Mouse (Mus musculus) kidney, embryonic 14.5 days (tissue): ENCODE data around the gene Rbm7. TPM values are rescaled to one million over a fixed set of nuclear protein-coding genes. Genes with fewer than 3 reads are reported as not detected.
"Not testable (repeated sequence)": the region's sequence is repeated elsewhere in the genome, so short reads cannot be mapped to it uniquely, and the experiment has no call there.

Experiments used
- ATAC-seq: fragments of 200-750 bp; cut with Nextera tagmentation; 2 replicates; pipeline ENCODE4 v1.8.0; 2017; ENCODE audit warnings: moderate number of reproducible peaks, mild to moderate bottlenecking, moderate TSS enrichment, moderate library complexity; ENCODE audit not compliant: low FRiP score, low TSS enrichment
- H3K27ac ChIP-seq: fragments of 300-500 bp; sonication (generic); 2 replicates; pipeline ENCODE4 v1.5.1; 2014; ENCODE audit warnings: low read depth, mild to moderate bottlenecking, low read length, moderate library complexity, mixed read lengths
- H3K27me3 ChIP-seq: fragments of 300-500 bp; sonication (generic); 2 replicates; pipeline ENCODE4 v1.6.1; 2014; ENCODE audit warnings: mild to moderate bottlenecking, low read length; ENCODE audit not compliant: control insufficient read depth, insufficient read depth
- H3K36me3 ChIP-seq: fragments of 300-500 bp; sonication (generic); 2 replicates; pipeline ENCODE4 v1.6.1; 2014; ENCODE audit warnings: low read length, mixed read lengths; ENCODE audit not compliant: control insufficient read depth, insufficient read depth
- H3K4me1 ChIP-seq: fragments of 300-500 bp; sonication (generic); 2 replicates; pipeline ENCODE4 v1.6.1; 2014; ENCODE audit warnings: low read length, mixed read lengths; ENCODE audit not compliant: control insufficient read depth, insufficient read depth
- H3K4me2 ChIP-seq: fragments of 300-500 bp; sonication (generic); replicated peaks from 2 replicates; pipeline ENCODE4 v1.6.1; 2014; ENCODE audit warnings: low read depth, mild to moderate bottlenecking, low read length
- H3K4me3 ChIP-seq: fragments of 300-500 bp; sonication (generic); 2 replicates; pipeline ENCODE4 v1.5.1; 2014; ENCODE audit warnings: mild to moderate bottlenecking, low read length
- H3K9ac ChIP-seq: fragments of 300-500 bp; sonication (generic); 2 replicates; pipeline ENCODE4 v1.6.1; 2014; ENCODE audit warnings: low read depth, mild to moderate bottlenecking, low read length, moderate library complexity
- H3K9me3 ChIP-seq: fragments of 300-500 bp; sonication (generic); 2 replicates; pipeline ENCODE4 v1.6.1; 2016; ENCODE audit warnings: low read length; ENCODE audit not compliant: control insufficient read depth
- WGBS: fragments of 180-500 bp; shearing (Covaris S2); extraction: QIAGEN DNeasy Blood & Tissue Kit; methylation state at CpG from one replicate; pipeline ENCODE4 v1.1.7; 2014; 5-methylcytosine and 5-hydroxymethylcytosine counted together
- polyA plus RNA-seq: library from polyadenylated mRNA; unstranded; fragments of >200 nt; fragmentation: Nextera tagmentation; extraction: Ambion mirVana; gene quantifications from 2 replicates; pipeline ENCODE4 v1.2.1, GENCODE M21; 2014

The Rbm7 gene
- polyA plus RNA-seq, 1 experiment from 2014 or later, result 129 TPM

DNA sequence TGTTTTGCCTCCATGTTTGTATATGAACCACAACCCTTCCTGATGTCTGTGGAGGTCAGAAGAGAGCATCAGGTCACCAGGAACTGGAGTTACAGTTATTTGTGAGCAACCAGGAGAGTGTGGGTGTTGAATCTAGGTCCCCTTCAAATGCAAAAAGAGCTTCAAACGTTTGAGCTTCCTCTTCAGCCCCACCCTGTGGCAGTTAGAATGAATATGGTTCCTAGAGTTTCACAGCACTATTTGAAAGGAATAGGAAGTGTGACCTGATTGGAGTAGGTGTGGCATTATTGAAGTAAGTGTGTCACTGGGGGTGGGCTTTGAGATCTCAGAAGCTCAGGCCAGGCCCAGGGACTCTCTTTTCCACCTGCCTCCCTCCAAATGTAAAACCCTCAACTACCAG is 30.5 kb upstream of the Rbm7 start:
- ATAC-seq, result no peak
- Histone ChIP-seq H3K27ac (no peak overlapping the region), H3K27me3 (no peaks in the 10 kb centered on the region), H3K4me2 (no peak overlapping the region), H3K4me1 (no peaks in the 10 kb centered on the region), H3K9me3 (no peaks in the 10 kb centered on the region), H3K36me3 (no peaks in the 10 kb centered on the region), H3K4me3 (no peak overlapping the region), H3K9ac (no peak overlapping the region)
- 8% methylated on average over 1 of the region's 1 CpGs for WGBS

DNA sequence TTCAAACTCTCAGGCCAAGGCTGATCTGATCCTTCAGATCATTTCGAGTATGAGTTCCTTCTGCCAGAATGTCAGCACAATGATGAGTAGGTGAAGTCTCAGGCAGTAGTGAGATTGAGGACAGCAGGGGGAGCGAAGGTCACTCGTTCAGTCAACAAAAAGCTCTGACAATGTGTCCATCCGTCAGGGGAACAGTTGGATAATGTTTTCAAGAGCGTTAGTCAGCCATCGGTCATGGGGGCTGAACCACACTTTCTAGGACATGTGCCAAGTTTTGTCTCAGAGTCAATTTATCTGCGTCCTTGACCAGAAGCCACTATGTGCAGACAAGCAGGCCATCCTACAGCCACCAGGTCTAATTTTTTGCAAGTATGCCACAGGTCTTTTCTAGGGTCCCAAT is 25.3 kb upstream of the Rbm7 start:
- ATAC-seq, H3K27ac ChIP-seq, H3K4me1 ChIP-seq, H3K9ac ChIP-seq, H3K27me3 ChIP-seq, H3K9me3 ChIP-seq, H3K36me3 ChIP-seq, H3K4me2 ChIP-seq, H3K4me3 ChIP-seq: not testable (repeated sequence)
- no CpG with 5 or more reads among the region's 7 CpGs for WGBS

DNA sequence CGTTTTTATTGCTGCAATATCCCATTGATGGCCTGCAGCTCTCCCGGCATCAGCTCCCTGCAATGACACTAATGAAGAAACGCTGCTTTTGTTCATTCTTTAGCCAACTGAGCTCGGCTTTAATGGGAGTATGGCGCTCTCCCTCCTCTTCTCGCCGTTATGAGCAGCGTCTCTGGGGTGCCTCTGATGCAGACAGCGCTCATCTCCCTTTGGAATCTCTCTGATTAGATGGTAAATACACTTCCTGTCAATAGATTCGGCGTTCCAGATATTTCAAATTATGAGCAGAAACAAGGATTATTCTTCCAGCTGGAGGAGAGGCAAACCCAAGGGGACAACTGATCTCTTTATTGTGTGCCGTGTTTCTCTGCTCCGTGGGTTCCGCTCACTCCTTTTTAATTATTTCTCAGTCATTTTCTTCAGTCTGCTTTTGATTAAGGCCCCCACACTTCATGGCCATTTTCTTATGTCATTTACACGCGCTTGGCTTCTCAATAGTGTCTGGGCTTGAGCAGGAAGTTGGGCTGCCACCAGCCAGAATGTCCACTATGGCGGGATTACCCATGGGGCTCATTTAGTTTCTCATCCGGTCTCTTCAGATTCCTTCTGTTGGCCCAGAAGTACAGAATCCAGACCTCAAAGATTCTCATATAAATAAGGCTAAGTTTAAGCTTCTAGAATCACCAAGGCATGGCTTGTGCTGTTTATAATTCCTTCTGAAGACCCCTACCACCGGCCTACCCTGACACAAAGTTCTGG is 22.5 kb upstream of the Rbm7 start:
- Histone ChIP-seq H3K27me3 (no peaks in the 10 kb centered on the region), H3K9me3 (no peaks in the 10 kb centered on the region), H3K4me3 (no peak overlapping the region), H3K4me2 (no peak overlapping the region), H3K4me1 (no peaks in the 10 kb centered on the region), H3K9ac (no peak overlapping the region), H3K27ac (no peak overlapping the region), H3K36me3 (no peaks in the 10 kb centered on the region)
- 68% methylated on average over 19 of the region's 19 CpGs for WGBS
- ATAC-seq, result no peak

DNA sequence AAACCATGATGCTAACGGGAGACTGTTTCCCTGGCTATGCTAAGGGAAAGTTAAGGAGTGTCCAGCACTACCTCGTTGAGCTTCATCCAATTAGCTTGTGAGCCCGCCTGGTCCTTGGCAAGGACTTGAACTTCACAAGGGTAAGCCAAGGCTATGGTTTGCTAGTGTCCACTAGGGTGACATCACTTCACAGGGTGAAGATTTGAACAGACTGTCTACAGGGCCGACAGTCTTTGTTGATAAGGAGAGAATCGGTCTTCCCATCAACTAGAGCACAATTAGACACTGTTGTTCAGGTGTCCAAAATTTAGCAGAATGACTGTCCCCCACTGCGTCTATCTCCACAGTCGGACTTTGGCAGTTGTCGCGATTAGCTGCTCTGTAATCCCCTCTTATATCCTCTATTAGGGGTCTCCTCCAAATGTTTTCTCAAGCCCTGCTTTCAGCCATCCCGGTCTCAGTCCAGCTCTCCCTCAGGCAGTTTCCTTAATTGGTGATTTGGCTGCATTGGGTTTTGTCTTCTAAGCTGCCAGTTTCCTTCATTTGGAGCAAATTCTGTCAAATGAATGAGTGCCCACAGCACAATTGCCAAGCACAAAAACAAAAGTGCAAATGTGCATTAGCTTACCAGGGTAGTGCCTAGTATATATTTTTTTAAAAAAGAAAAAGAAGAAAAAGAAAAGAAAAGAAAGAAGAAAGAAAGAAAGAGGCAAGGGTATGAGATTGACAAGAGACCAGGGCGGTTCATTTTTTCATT is 21.7 kb upstream of the Rbm7 start:
- WGBS, result 81% methylated on average over 11 of the region's 11 CpGs
- H3K4me2 ChIP-seq, result no peak overlapping the region
- no peaks in the 10 kb centered on the region for H3K36me3 ChIP-seq
- no peaks in the 10 kb centered on the region for H3K27me3 ChIP-seq
- no peaks in the 10 kb centered on the region for H3K4me1 ChIP-seq
- no peaks in the 10 kb centered on the region for H3K9me3 ChIP-seq
- H3K9ac ChIP-seq, result no peak overlapping the region
- no peak overlapping the region for H3K27ac ChIP-seq
- H3K4me3 ChIP-seq, result no peak overlapping the region
- ATAC-seq, result no peak

DNA sequence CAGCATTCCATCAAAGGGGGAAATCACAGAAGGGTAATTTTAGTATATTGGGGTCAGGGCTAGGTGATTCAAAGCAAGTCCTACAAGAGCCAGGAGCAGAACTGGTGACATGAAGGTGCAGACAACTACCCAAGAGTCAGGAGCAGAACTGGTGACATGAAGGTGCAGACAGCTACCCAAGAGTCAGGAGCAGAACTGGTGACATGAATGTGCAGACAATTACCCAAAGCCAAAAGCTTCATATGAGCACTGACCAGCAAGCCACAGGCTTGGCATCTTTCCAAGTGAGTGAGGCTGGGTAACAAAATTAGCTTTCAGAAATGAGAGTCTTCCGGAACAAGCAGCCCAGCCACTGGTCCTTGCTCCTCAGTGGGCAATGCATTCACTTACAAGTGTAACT is 20.2 kb upstream of the Rbm7 start:
- no peak overlapping the region for H3K9ac ChIP-seq
- H3K27me3 ChIP-seq, result peaks cover 4% of the 10 kb centered on the region; the same call in 1 of the 2 replicates
- H3K4me2 ChIP-seq, result no peak overlapping the region
- H3K4me1 ChIP-seq, result no peaks in the 10 kb centered on the region
- no peak for ATAC-seq
- 58% methylated on average over 1 of the region's 1 CpGs for WGBS
- no peak overlapping the region for H3K27ac ChIP-seq
- no peak overlapping the region for H3K4me3 ChIP-seq
- no peaks in the 10 kb centered on the region for H3K9me3 ChIP-seq
- no peaks in the 10 kb centered on the region for H3K36me3 ChIP-seq

DNA sequence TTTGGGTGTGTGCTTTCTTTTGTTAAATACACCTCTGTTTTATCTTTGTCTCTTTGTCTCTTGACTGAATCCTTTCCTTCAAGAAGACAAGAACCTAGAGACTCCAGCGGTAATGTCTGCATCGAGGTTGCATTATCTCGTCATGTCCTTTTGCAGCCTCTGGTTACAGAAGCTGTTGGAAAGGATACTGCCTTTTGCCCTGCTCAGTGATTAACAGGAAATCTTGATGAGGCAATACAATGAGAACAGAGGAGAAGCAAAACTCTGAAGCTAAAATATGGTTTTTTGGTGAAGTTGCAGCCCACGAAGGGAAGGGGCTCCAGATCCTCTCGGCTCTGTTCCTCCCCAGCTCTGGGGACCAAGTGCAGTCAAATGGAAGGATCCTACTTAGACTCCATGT is 15.0 kb upstream of the Rbm7 start:
- H3K27ac ChIP-seq, result no peak overlapping the region
- H3K4me3 ChIP-seq, result no peak overlapping the region
- H3K4me1 ChIP-seq, result no peaks in the 10 kb centered on the region
- H3K4me2 ChIP-seq, result no peak overlapping the region
- 89% methylated on average over 5 of the region's 5 CpGs for WGBS
- no peaks in the 10 kb centered on the region for H3K9me3 ChIP-seq
- H3K27me3 ChIP-seq, result peaks cover 4% of the 10 kb centered on the region; the same call in 1 of the 2 replicates
- no peak overlapping the region for H3K9ac ChIP-seq
- ATAC-seq, result no peak
- H3K36me3 ChIP-seq, result no peaks in the 10 kb centered on the region

DNA sequence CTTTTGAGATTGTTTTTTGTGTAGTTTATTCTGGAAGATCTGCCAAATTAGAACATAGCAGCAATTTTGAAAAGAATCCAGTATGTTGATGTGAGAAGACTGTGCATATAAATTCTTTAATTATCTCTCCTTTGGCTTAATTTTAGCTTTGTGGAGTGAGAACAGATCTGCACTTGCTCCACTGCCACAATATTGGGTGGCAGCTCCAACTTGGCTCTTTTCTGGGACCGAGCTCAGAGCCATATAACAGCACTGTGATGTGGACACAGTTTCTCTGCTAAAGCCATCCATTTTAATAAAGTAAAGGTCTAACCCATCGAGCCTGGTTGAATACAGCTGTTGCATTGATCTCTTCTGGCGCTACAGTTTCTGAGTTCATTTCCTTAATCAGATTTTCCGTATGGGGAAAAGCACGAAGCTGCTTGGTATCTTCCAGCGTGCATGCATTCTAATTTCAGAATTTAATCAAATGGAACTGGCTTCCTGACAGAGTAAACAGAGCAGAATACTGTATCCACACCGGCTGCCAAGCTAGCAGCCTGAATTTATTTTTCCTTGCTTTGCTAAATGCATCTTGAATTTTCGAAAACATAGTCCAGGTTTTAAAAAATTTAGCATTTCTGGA is 9.8 kb upstream of the Rbm7 start:
- 76% methylated on average over 8 of the region's 8 CpGs for WGBS
- no peaks in the 10 kb centered on the region for H3K4me1 ChIP-seq
- H3K9me3 ChIP-seq, result no peaks in the 10 kb centered on the region
- no peaks in the 10 kb centered on the region for H3K36me3 ChIP-seq
- no peak for ATAC-seq
- H3K4me2 ChIP-seq, result no peak overlapping the region
- no peak overlapping the region for H3K9ac ChIP-seq
- no peak overlapping the region for H3K4me3 ChIP-seq
- no peak overlapping the region for H3K27ac ChIP-seq
- H3K27me3 ChIP-seq, result no peaks in the 10 kb centered on the region

DNA sequence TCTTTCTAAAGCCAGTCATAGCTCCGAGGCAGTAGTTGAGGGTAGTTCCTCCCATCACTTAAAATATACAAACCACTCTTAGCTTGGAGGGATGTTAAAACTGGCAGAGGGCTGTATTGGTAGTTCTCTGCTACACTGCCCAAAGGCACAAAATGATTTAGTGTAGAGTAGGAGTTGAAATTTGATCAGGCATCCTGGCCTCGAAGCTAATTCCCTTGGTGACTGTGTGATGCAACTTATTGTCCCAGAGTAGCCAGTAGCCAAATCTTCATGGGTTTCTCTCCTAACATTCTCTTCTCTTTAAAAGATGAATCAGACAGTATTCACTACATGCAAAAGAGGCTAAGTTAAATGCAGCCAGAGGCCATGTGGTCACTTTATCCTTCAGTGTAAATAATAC is 7.9 kb upstream of the Rbm7 start:
- ATAC-seq, result no peak
- no peak overlapping the region for H3K9ac ChIP-seq
- no peaks in the 10 kb centered on the region for H3K9me3 ChIP-seq
- 9% methylated on average over 2 of the region's 2 CpGs for WGBS
- no peaks in the 10 kb centered on the region for H3K27me3 ChIP-seq
- no peaks in the 10 kb centered on the region for H3K36me3 ChIP-seq
- H3K4me3 ChIP-seq, result no peak overlapping the region
- no peak overlapping the region for H3K27ac ChIP-seq
- no peak overlapping the region for H3K4me2 ChIP-seq
- no peaks in the 10 kb centered on the region for H3K4me1 ChIP-seq

DNA sequence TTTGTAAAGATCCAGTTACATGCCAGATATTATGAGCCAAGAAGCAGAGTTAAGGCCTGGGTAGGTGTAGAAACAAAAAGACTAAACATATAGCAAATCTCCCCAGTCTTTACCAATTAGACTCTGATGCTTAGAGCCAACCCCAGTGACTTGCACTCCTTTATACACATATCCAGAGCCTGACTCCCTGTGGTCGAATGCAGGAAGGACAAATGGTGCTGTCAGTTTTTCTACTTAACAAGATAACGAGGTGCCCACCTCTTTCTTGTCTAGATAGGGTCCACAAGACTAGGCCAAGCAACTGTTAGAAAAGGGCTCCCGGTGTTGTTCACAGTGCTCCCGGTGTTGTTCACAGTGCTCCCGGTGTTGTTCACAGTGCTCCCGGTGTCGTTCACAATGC is 6.1 kb upstream of the Rbm7 start:
- no peak overlapping the region for H3K4me2 ChIP-seq
- H3K9ac ChIP-seq, result no peak overlapping the region
- no peak for ATAC-seq
- H3K27me3 ChIP-seq, result no peaks in the 10 kb centered on the region
- H3K27ac ChIP-seq, result no peak overlapping the region
- H3K9me3 ChIP-seq, result no peaks in the 10 kb centered on the region
- 0 out of 2 replicates have a peak, but pooled peaks cover under 1% of the 10 kb centered on the region for H3K4me1 ChIP-seq
- no peaks in the 10 kb centered on the region for H3K36me3 ChIP-seq
- 85% methylated on average over 7 of the region's 7 CpGs for WGBS
- H3K4me3 ChIP-seq, result no peak overlapping the region
